Mouse (Mus musculus) cortical plate, adult 2 months (tissue): Measurements from ENCODE around the gene Nqo1.

Experiments used
- CTCF ChIP-seq: fragments of 200-500 bp; IDR thresholded peaks from 2 replicates; pipeline ENCODE4 v1.5.1; 2011; ENCODE audit warnings: mild to moderate bottlenecking, control low read depth, low read length; ENCODE audit not compliant: insufficient read depth; ENCODE audit errors: extremely low read depth
- POLR2A ChIP-seq: fragments of 200-500 bp; IDR thresholded peaks from 2 replicates; pipeline ENCODE4 v1.6.1; 2011; ENCODE audit warnings: mild to moderate bottlenecking, low read length, control low read depth; ENCODE audit not compliant: insufficient read depth; ENCODE audit errors: extremely low read depth

- TF ChIP-seq CTCF (no peak), POLR2A (no peak)
Observed at GRCm38 (mm10) chr8:107404057-107404456, 1.1 kb upstream of the Nqo1 start.
